Comparison of ENCODE assay signal across 9 mouse cellular contexts in genomic region chr3:88684236-88684979, GRCm38 (mm10). TPM values are rescaled to one million over a fixed set of nuclear protein-coding genes. Genes with fewer than 3 reads are reported as not detected.
DNase-seq lines count a peak whose midpoint lies in the region; ATAC-seq and TF ChIP-seq lines count a peak whose summit lies in the region.
"Had no signal": no experiment of that assay in that cellular context is flagged by ENCODE, and none has a peak within 500 bp of the region (broad histone marks: within the 10 kb centered on the region; RNA-seq: fewer than 3 reads in every experiment).

No protein-coding gene starts in this region.

- peaks cover 23% of the 10 kb centered on the region for H3K36me3 ChIP-seq in lung, embryonic 14.5 days (ENCODE audit: insufficient read depth)
- H3K36me3 ChIP-seq in forebrain, embryonic 10.5 days (replicated peaks) = peaks cover 29% of the 10 kb centered on the region
- H3K36me3 ChIP-seq in neural tube, embryonic 15.5 days = peaks cover 14% of the 10 kb centered on the region

- H3K9me3 ChIP-seq in lung, embryonic 14.5 days (ENCODE audit: low read depth, low read length) = no peaks in the 10 kb centered on the region
- H3K9me3 ChIP-seq in forebrain, embryonic 10.5 days = no peaks in the 10 kb centered on the region
- no peaks in the 10 kb centered on the region for H3K9me3 ChIP-seq in neural tube, embryonic 15.5 days (replicated peaks)

- H3K4me3 ChIP-seq in lung, embryonic 14.5 days (ENCODE audit: low read depth, low read length) = peak overlapping the region; percentile 99
- H3K4me3 ChIP-seq in forebrain, embryonic 10.5 days = peak overlapping the region; percentile 90
- peak overlapping the region; percentile 63 for H3K4me3 ChIP-seq in neural tube, embryonic 15.5 days (replicated peaks)

- intact Hi-C loops in left cerebral cortex, postnatal 25 days (cut with DNase I) = no loop called here

- peak overlapping the region; percentile 34 for H3K9ac ChIP-seq in lung, embryonic 14.5 days
- H3K9ac ChIP-seq in neural tube, embryonic 15.5 days (replicated peaks) = no peak overlapping the region

- 54% methylated on average over 7 of the region's 8 CpGs for WGBS in lung, embryonic 14.5 days
- 66% methylated on average over 8 of the region's 8 CpGs for WGBS in forebrain, embryonic 10.5 days
- WGBS in neural tube, embryonic 15.5 days = 66% methylated on average over 8 of the region's 8 CpGs

- no peak for ATAC-seq in lung, embryonic 14.5 days (ENCODE audit: insufficient read depth)
- ATAC-seq in neural tube, embryonic 15.5 days (ENCODE audit: low FRiP score) = no peak

- peaks cover 6% of the 10 kb centered on the region for H3K4me1 ChIP-seq in lung, embryonic 14.5 days (ENCODE audit: insufficient read depth)
- peaks cover 21% of the 10 kb centered on the region for H3K4me1 ChIP-seq in forebrain, embryonic 10.5 days
- H3K4me1 ChIP-seq in neural tube, embryonic 15.5 days = peaks cover 19% of the 10 kb centered on the region

- H3K27ac ChIP-seq in lung, embryonic 14.5 days (ENCODE audit: low read depth) = peak overlapping the region; percentile 81
- peak overlapping the region; percentile 99 for H3K27ac ChIP-seq in forebrain, embryonic 10.5 days
- H3K27ac ChIP-seq in neural tube, embryonic 15.5 days (replicated peaks) = peak overlapping the region; percentile 86

- no peak for TF ChIP-seq CTCF in lung, embryonic 14.5 days (IDR thresholded peaks at IDR 0.05; ENCODE audit: low read depth)

- no peaks in the 10 kb centered on the region for H3K27me3 ChIP-seq in lung, embryonic 14.5 days (ENCODE audit: insufficient read depth, low read length)
- no peaks in the 10 kb centered on the region for H3K27me3 ChIP-seq in forebrain, embryonic 10.5 days (ENCODE audit: poor library complexity, severe bottlenecking)
- H3K27me3 ChIP-seq in neural tube, embryonic 15.5 days (replicated peaks) = no peaks in the 10 kb centered on the region

- DNase-seq in lung, embryonic 14.5 days = no peak
- DNase-seq in lung, postnatal 4 days = no peak
- DNase-seq in forebrain, embryonic 10.5 days (ENCODE audit: extremely low spot score, low spot score) = no peak
- peak; percentile 20 to 56 for DNase-seq in kidney, postnatal 36 days
- no peak for DNase-seq in left cerebral cortex, postnatal 25 days (ENCODE audit: low spot score in 2 of 2)
- no peak for DNase-seq in ovary, postnatal 36 days (ENCODE audit: low spot score)
- no peak for DNase-seq in spleen, postnatal 14 days (ENCODE audit: low spot score in 2 of 2)
- DNase-seq: adrenal gland, adult 2 months had no signal

- peak overlapping the region; percentile 88 for H3K4me2 ChIP-seq in lung, embryonic 14.5 days
- H3K4me2 ChIP-seq in neural tube, embryonic 15.5 days = peak overlapping the region; percentile 67

RNA-seq across cellular contexts. Expression of gene Khdc4, which starts 1.2 kb away (rescaled TPM):
- polyA plus RNA-seq in lung, embryonic 14.5 days (2014; fragmentation: Nextera tagmentation; extraction: Ambion mirVana) = 89.2 and 100 TPM in 2 replicates
- polyA plus RNA-seq in forebrain, embryonic 10.5 days (2016; fragmentation: Nextera tagmentation; extraction: Ambion mirVana) = 86.3 and 97.3 TPM in 2 replicates
- polyA plus RNA-seq in neural tube, embryonic 15.5 days (2015; fragmentation: Nextera tagmentation; extraction: Ambion mirVana) = 85.9 and 87.4 TPM in 2 replicates
- total RNA-seq in left cerebral cortex, postnatal 25 days (2021) = 10 to 100 TPM; 54.0 to 57.1 TPM

RNA-seq across cellular contexts. Expression of gene Rxfp4, which starts 31.5 kb away (rescaled TPM):
- polyA plus RNA-seq in lung, embryonic 14.5 days (2014; fragmentation: Nextera tagmentation; extraction: Ambion mirVana) = not detected in 2 replicates
- polyA plus RNA-seq in forebrain, embryonic 10.5 days (2016; fragmentation: Nextera tagmentation; extraction: Ambion mirVana) = not detected in 2 replicates
- polyA plus RNA-seq in neural tube, embryonic 15.5 days (2015; fragmentation: Nextera tagmentation; extraction: Ambion mirVana) = not detected in 2 replicates
- total RNA-seq in left cerebral cortex, postnatal 25 days (2021) = not detected
- total RNA-seq: adrenal gland, adult 2 months had no signal
- polyA plus RNA-seq: adrenal gland, adult 2 months had no signal

RNA-seq across cellular contexts. Expression of gene Rit1, which starts 32.2 kb away (rescaled TPM):
- 56.9 and 58.4 TPM in 2 replicates for polyA plus RNA-seq in lung, embryonic 14.5 days (2014; fragmentation: Nextera tagmentation; extraction: Ambion mirVana)
- 32.3 and 34.3 TPM in 2 replicates for polyA plus RNA-seq in forebrain, embryonic 10.5 days (2016; fragmentation: Nextera tagmentation; extraction: Ambion mirVana)
- 58.7 and 67.5 TPM in 2 replicates for polyA plus RNA-seq in neural tube, embryonic 15.5 days (2015; fragmentation: Nextera tagmentation; extraction: Ambion mirVana)
- total RNA-seq in left cerebral cortex, postnatal 25 days (2021) = 10 to 100 TPM; 49.1 to 49.9 TPM

Comparison
In these comparisons a context has a peak if more than half of its experiments do, and no peak if none do; other contexts are left out.
1. DNase-seq: peak in kidney, postnatal 36 days (2 of 2); none in lung, embryonic 14.5 days (single experiment), lung, postnatal 4 days (0 of 2), forebrain, embryonic 10.5 days (single experiment), left cerebral cortex, postnatal 25 days (0 of 2), ovary, postnatal 36 days (single experiment) and spleen, postnatal 14 days (0 of 2).
2. Peak in every context shown above with its lines, with median percentiles within 50 percentile points of each other: H3K27ac ChIP-seq and H3K4me3 ChIP-seq.